Mouse (Mus musculus): ENCODE data around the gene Ppp2r3a.

- TF ChIP-seq POLR2A (IDR thresholded peaks at IDR 0.05; ENCODE audit: insufficient read depth, low read length): no peak
- no peak for TF ChIP-seq CTCF (IDR thresholded peaks at IDR 0.05; ENCODE audit: low read depth, low read length)
Observed at GRCm38 (mm10) chr9:101265546-101265945, 14.0 kb upstream of the Ppp2r3a start.

All from ES-Bruce4 (cell line).